Mouse (Mus musculus) E14TG2a.4 (cell line): ENCODE results near the gene Rps6kc1.

Experiments
- CTCF ChIP-seq: conservative IDR thresholded peaks from 2 replicates; pipeline ENCODE4 v1.5.1; 2014; ENCODE audit warnings: low read length
- NANOG ChIP-seq: IDR thresholded peaks from 2 replicates; pipeline ENCODE4 v1.6.1; 2014; ENCODE audit warnings: borderline replicate concordance, low read length, mixed read lengths
- POU5F1 ChIP-seq: IDR thresholded peaks from 2 replicates; pipeline ENCODE4 v1.6.1; 2014; ENCODE audit warnings: low read length, borderline replicate concordance

DNA sequence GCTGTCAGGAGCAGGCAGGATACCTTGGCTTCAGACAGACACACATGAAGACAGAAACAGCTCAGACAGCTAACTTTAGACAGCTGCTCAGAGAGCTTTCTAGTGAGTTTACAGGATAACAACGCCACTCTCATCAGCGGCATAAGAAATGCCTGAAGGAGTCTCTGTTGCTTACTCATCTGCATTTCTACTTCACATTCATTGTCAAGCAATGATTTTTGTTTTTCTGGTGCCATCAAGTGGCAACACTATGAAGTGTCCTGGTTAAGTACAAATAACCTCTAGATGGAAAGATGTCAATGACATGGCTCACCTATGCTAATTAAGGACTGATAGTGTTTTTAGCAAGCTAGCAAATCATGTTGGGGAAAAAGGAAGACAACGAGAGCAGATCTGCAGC is 42.8 kb downstream of the Rps6kc1 start:
- TF ChIP-seq CTCF (no peak), NANOG (no peak), POU5F1 (no peak)
